Mouse (Mus musculus) stomach, postnatal 0 days (tissue): Measurements from ENCODE around the gene Rnd1.

Source experiments
- CTCF ChIP-seq: IDR thresholded peaks from 2 replicates; pipeline ENCODE4 v1.5.1; 2016; ENCODE audit warnings: antibody characterized with exemption, low read depth, mild to moderate bottlenecking, moderate library complexity
- EP300 ChIP-seq: optimal IDR thresholded peaks from 2 replicates; pipeline ENCODE3; 2016; ENCODE audit warnings: antibody characterized with exemption

GRCm38 (mm10) chr15:98633822-98634470, 43.3 kb downstream of the Rnd1 start:
- no peak for TF ChIP-seq CTCF
- no peak for TF ChIP-seq EP300
